Mouse (Mus musculus): ENCODE measurements around the gene Sacm1l. TPM values are rescaled to one million over a fixed set of nuclear protein-coding genes. Genes with fewer than 3 reads are reported as not detected.

Gene Sacm1l
- polyA plus RNA-seq, 2 experiments, result 9.9 to 25.8 TPM

DNA sequence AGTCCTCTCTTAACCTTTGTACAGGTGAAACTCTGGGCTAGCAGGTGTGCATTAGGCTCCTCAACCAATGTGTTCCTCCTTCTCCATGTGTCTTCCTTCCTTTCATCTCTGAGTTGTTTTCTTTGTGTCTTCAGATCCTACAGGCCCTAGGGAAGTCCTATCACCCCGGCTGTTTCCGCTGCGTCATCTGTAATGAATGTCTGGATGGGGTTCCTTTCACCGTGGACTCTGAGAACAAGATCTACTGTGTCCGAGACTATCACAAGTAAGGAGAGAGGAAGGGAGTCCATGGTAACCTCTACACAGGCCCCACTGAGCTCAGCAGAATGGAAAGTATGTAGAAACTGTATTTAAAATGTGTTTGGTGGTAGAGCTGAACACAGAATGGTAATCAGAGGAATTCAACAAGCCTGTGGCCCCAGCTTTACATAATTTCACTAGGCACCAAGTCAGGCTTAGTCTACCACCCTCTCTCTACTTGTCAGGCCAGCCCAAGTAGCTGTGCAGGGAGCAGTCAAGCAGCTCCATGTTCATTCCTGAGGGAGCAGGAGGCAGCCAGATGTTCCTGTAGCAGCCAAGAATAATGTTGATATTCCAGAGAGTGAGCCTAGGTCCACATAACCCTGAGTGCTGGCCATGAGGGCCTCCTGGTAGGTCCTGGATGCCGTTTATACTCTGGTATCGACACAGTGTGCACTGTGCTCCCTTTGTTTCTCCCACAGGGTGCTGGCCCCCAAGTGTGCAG is 12.7 kb upstream of the Sacm1l start:
- Histone ChIP-seq H3K4me2 (ENCODE audit: low read depth) (no peak overlapping the region), H3K4me1 (replicated peaks; ENCODE audit: control insufficient read depth in 2 of 2, insufficient read depth in 2 of 2, low read length in 1 of 2) (no peaks in the 10 kb centered on the region), H3K27me3 (ENCODE audit: control insufficient read depth, insufficient read depth, low read length) (no peaks in the 10 kb centered on the region), H3K27ac (no peak overlapping the region), H3K36me3 (replicated peaks; ENCODE audit: control insufficient read depth, insufficient read depth, low read depth) (peaks cover 61% of the 10 kb centered on the region), H3K9ac (replicated peaks) (no peak overlapping the region), H3K4me3 (ENCODE audit: insufficient read depth in 1 of 2, low read depth in 2 of 2, low read length in 2 of 2) (no peak overlapping the region), H3K9me3 (ENCODE audit: control insufficient read depth, low read length) (no peaks in the 10 kb centered on the region)
- no peak for DNase-seq (ENCODE audit: low read depth in 3 of 3, low spot score in 3 of 3)
- WGBS (ENCODE audit: insufficient replicate concordance), result 88% methylated on average over 7 of the region's 7 CpGs
- ATAC-seq (ENCODE audit: insufficient read depth), result no peak
- no peak for TF ChIP-seq CTCF (IDR thresholded peaks at IDR 0.05; ENCODE audit: low read depth)
- no peak for TF ChIP-seq EP300 (IDR thresholded peaks at IDR 0.05; ENCODE audit: low read depth)

DNA sequence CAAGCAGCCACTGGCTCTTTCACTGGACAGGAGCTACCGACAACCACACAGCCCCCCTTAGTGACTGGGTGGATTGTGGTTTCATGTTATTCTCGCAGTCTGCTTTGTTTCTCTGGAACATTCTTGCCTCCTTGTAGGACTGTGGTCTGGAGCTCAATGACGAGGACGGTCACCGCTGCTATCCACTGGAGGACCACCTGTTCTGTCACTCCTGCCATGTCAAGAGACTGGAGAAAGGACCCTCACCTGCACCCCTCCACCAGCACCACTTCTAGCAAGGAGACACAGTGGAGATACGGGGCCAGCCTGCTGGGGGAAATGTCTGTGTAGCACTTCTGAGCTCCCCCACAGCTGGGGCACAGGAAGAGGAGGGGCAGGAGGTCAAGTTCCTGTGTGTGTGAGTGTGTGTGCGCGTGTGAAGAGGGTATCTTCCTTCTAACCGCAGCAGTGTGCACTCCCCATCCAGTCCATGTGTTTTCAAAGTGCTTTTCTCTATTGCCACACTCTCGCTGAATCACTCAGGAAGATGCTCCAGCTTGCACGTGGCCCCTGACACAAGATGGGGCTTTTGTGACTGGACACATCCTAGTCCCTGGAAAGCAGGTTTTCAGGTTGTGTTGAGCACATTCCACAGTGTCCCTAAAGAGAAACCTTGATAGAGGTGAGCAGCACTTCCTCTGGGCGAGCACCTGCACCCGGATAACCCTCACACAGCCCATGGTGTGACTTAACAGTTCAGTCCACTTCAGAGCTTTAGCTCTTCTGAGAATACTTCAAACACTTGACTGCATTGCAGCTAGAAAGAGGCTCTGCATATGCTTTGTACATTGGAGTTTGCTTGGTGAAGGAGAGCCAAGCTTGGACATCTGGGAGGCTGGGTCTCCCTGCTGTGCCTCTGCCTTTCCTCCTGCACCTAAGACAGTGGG is 10.3 kb upstream of the Sacm1l start:
- H3K4me3 ChIP-seq (ENCODE audit: insufficient read depth in 1 of 2, low read depth in 2 of 2, low read length in 2 of 2), result no peak overlapping the region
- no peaks in the 10 kb centered on the region for H3K9me3 ChIP-seq (ENCODE audit: control insufficient read depth, low read length)
- H3K9ac ChIP-seq (replicated peaks), result no peak overlapping the region
- H3K27ac ChIP-seq, result no peak overlapping the region
- ATAC-seq (ENCODE audit: insufficient read depth) (peak; percentile 9; the same call in 1 of the 2 replicates), DNase-seq (ENCODE audit: low read depth in 3 of 3, low spot score in 3 of 3) (no peak)
- H3K36me3 ChIP-seq (replicated peaks; ENCODE audit: control insufficient read depth, insufficient read depth, low read depth), result peaks cover 45% of the 10 kb centered on the region
- no peak for TF ChIP-seq EP300 (IDR thresholded peaks at IDR 0.05; ENCODE audit: low read depth)
- H3K4me2 ChIP-seq (ENCODE audit: low read depth), result no peak overlapping the region
- H3K4me1 ChIP-seq (replicated peaks; ENCODE audit: control insufficient read depth in 2 of 2, insufficient read depth in 2 of 2, low read length in 1 of 2), result no peaks in the 10 kb centered on the region
- WGBS (ENCODE audit: insufficient replicate concordance), result 46% methylated on average over 13 of the region's 13 CpGs
- H3K27me3 ChIP-seq (ENCODE audit: control insufficient read depth, insufficient read depth, low read length), result no peaks in the 10 kb centered on the region

DNA sequence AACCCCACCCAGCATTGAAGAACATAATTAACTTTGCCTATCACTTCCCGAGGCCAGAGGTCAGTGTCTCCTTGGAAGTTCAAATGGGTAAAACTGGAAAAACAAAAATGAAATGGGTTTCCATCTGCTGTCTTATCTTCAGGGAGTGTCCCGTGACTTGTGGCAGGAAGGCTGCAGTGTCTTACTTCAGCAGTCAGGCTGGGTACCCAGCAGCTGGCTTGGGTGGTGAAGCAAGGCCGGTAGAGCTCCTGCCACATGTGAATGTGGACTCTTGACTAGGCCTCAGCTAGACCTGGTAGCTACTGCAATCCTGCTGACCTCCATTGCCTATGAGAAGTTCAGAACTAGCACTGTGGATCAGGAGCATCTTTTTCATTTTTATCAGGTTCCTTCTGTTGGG is 8.8 kb upstream of the Sacm1l start:
- no peak overlapping the region for H3K27ac ChIP-seq
- no peaks in the 10 kb centered on the region for H3K27me3 ChIP-seq (ENCODE audit: control insufficient read depth, insufficient read depth, low read length)
- TF ChIP-seq EP300 (IDR thresholded peaks at IDR 0.05; ENCODE audit: low read depth), result no peak
- no peak for TF ChIP-seq CTCF (IDR thresholded peaks at IDR 0.05; ENCODE audit: low read depth)
- 51% methylated on average over 3 of the region's 3 CpGs for WGBS (ENCODE audit: insufficient replicate concordance)
- ATAC-seq (ENCODE audit: insufficient read depth), result no peak
- peaks cover 42% of the 10 kb centered on the region for H3K36me3 ChIP-seq (replicated peaks; ENCODE audit: control insufficient read depth, insufficient read depth, low read depth)
- H3K4me2 ChIP-seq (ENCODE audit: low read depth), result no peak overlapping the region
- H3K9ac ChIP-seq (replicated peaks), result no peak overlapping the region
- DNase-seq (ENCODE audit: low read depth in 3 of 3, low spot score in 3 of 3), result no peak
- no peak overlapping the region for H3K4me3 ChIP-seq (ENCODE audit: insufficient read depth in 1 of 2, low read depth in 2 of 2, low read length in 2 of 2)
- H3K9me3 ChIP-seq (ENCODE audit: control insufficient read depth, low read length), result no peaks in the 10 kb centered on the region
- H3K4me1 ChIP-seq (replicated peaks; ENCODE audit: control insufficient read depth in 2 of 2, insufficient read depth in 2 of 2, low read length in 1 of 2), result no peaks in the 10 kb centered on the region

DNA sequence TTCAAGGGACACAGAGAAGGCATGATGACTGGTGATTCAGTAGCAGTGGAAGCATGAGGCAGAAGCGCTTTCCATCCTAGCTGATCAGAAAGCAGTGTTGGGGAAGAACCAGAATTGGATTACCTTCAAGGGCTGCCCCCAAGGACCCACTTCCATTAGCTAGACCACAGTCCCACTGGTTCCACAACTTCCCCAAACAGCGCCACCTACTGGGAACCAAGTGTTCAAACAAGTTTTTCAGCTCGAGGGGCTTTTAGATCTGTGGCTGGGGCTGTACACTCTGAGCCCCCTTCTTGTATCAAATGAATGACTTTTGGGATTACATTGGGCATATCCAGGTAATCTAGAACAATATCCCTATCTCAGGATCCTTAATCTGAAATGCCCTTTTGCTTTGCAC is 5.9 kb upstream of the Sacm1l start:
- Histone ChIP-seq H3K27me3 (ENCODE audit: control insufficient read depth, insufficient read depth, low read length) (no peaks in the 10 kb centered on the region), H3K4me2 (ENCODE audit: low read depth) (no peak overlapping the region), H3K4me1 (replicated peaks; ENCODE audit: control insufficient read depth in 2 of 2, insufficient read depth in 2 of 2, low read length in 1 of 2) (peaks cover 0 to 6% of the 10 kb centered on the region in 2 experiments; a peak in 3 of 4 replicates), H3K9me3 (ENCODE audit: control insufficient read depth, low read length) (no peaks in the 10 kb centered on the region), H3K9ac (replicated peaks) (no peak overlapping the region), H3K4me3 (ENCODE audit: insufficient read depth in 1 of 2, low read depth in 2 of 2, low read length in 2 of 2) (no peak overlapping the region), H3K36me3 (replicated peaks; ENCODE audit: control insufficient read depth, insufficient read depth, low read depth) (peaks cover 17% of the 10 kb centered on the region), H3K27ac (no peak overlapping the region)
- TF ChIP-seq CTCF (IDR thresholded peaks at IDR 0.05; ENCODE audit: low read depth) (peak; percentile 81), EP300 (IDR thresholded peaks at IDR 0.05; ENCODE audit: low read depth) (no peak)
- DNase-seq (ENCODE audit: low read depth in 3 of 3, low spot score in 3 of 3) (no peak), ATAC-seq (ENCODE audit: insufficient read depth) (no peak)
- 18% methylated on average over 3 of the region's 3 CpGs for WGBS (ENCODE audit: insufficient replicate concordance)

DNA sequence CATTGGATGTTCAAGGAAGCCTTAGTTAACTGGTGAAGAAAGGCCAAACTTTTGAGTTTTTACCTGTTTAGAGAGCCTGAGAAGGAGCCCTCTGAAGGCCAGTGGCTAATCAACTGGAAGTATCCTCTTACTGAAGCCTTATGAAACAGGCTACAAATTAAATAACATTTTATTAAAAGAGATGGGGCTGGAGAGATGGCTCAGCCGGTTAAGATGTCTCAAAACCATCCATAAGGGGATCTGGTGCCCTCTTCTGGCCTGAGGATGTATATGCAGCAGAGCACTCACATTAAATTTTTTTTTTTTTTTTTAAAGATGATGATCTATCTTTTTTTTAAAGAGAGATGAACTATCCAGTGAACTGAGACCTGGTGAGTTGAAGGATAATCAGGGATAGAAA is 4.5 kb upstream of the Sacm1l start:
- no peak overlapping the region for H3K27ac ChIP-seq
- no peak overlapping the region for H3K9ac ChIP-seq (replicated peaks)
- 2% methylated on average over 1 of the region's 1 CpGs for WGBS (ENCODE audit: insufficient replicate concordance)
- no peaks in the 10 kb centered on the region for H3K9me3 ChIP-seq (ENCODE audit: control insufficient read depth, low read length)
- ATAC-seq (ENCODE audit: insufficient read depth) (no peak), DNase-seq (ENCODE audit: low read depth in 3 of 3, low spot score in 3 of 3) (peak; percentile 52 to 72 (median 52))
- TF ChIP-seq CTCF (IDR thresholded peaks at IDR 0.05; ENCODE audit: low read depth) (peak; percentile 79), EP300 (IDR thresholded peaks at IDR 0.05; ENCODE audit: low read depth) (no peak)
- H3K4me2 ChIP-seq (ENCODE audit: low read depth), result no peak overlapping the region
- H3K36me3 ChIP-seq (replicated peaks; ENCODE audit: control insufficient read depth, insufficient read depth, low read depth), result peaks cover 4% of the 10 kb centered on the region
- no peak overlapping the region for H3K4me3 ChIP-seq (ENCODE audit: insufficient read depth in 1 of 2, low read depth in 2 of 2, low read length in 2 of 2)
- no peaks in the 10 kb centered on the region for H3K27me3 ChIP-seq (ENCODE audit: control insufficient read depth, insufficient read depth, low read length)
- H3K4me1 ChIP-seq (replicated peaks; ENCODE audit: control insufficient read depth in 2 of 2, insufficient read depth in 2 of 2, low read length in 1 of 2), result peaks cover 0 to 6% of the 10 kb centered on the region in 2 experiments; a peak in 3 of 4 replicates
